Comparison of ENCODE assay signal across 8 mouse cellular contexts in genomic region chr9:61012771-61013540, GRCm38 (mm10).
A peak's percentile ranks its signal among the peaks of the same experiment; 100 is the strongest.
DNase-seq lines count a peak whose midpoint lies in the region; ATAC-seq and TF ChIP-seq lines count a peak whose summit lies in the region.

No protein-coding gene starts in this region.

- DNase-seq in kidney, adult 2 months: peak; percentile 44
- DNase-seq in kidney, postnatal 14 days: no peak
- peak; percentile 54 for DNase-seq in adrenal gland, postnatal 14 days
- peak; percentile 68 to 71 for DNase-seq in frontal cortex, postnatal 25 days (ENCODE audit: low spot score in 2 of 2)
- peak; percentile 82 to 84 for DNase-seq in layer of hippocampus, adult 8-10 months (ENCODE audit: low spot score in 2 of 2)
- no peak for DNase-seq in lung, embryonic 14.5 days
- peak; percentile 76 for DNase-seq in skeletal muscle tissue, adult 2 months (ENCODE audit: low read depth, low spot score)
- no peak for DNase-seq in retina, embryonic 14.5 days (ENCODE audit: low spot score)

- no peaks in the 10 kb centered on the region for H3K27me3 ChIP-seq in kidney, adult 2 months (replicated peaks; ENCODE audit: control insufficient read depth, insufficient read depth, low read length)
- no peaks in the 10 kb centered on the region for H3K27me3 ChIP-seq in lung, embryonic 14.5 days (ENCODE audit: insufficient read depth, low read length)

- no peak overlapping the region for H3K9ac ChIP-seq in lung, embryonic 14.5 days

- no peaks in the 10 kb centered on the region for H3K4me1 ChIP-seq in kidney, adult 2 months (ENCODE audit: control insufficient read depth, insufficient read depth, low read length)
- H3K4me1 ChIP-seq in lung, embryonic 14.5 days (ENCODE audit: insufficient read depth): 0 out of 2 replicates have a peak, but pooled peaks cover 3% of the 10 kb centered on the region

- H3K36me3 ChIP-seq in kidney, adult 2 months (ENCODE audit: control insufficient read depth, insufficient read depth, low read length): no peaks in the 10 kb centered on the region
- no peaks in the 10 kb centered on the region for H3K36me3 ChIP-seq in lung, embryonic 14.5 days (ENCODE audit: insufficient read depth)

- TF ChIP-seq POLR2A in kidney, adult 2 months (IDR thresholded peaks at IDR 0.05; ENCODE audit: low read depth, low read length): no peak

- H3K9me3 ChIP-seq in lung, embryonic 14.5 days (ENCODE audit: low read depth, low read length): peaks cover 3% of the 10 kb centered on the region; the same call in 1 of the 2 replicates

- no peak overlapping the region for H3K27ac ChIP-seq in kidney, adult 2 months (ENCODE audit: insufficient read depth, low read depth, low read length)
- no peak overlapping the region for H3K27ac ChIP-seq in lung, embryonic 14.5 days (ENCODE audit: low read depth)

- 63% methylated on average over 19 of the region's 19 CpGs for WGBS in kidney, adult 2 months
- 61% methylated on average over 19 of the region's 19 CpGs for WGBS in lung, embryonic 14.5 days

- TF ChIP-seq CTCF in kidney, adult 2 months (conservative IDR thresholded peaks at IDR 0.05; ENCODE audit: insufficient read depth, insufficient read length, low read depth, low read length): no peak
- peak; percentile 24 for TF ChIP-seq CTCF in lung, embryonic 14.5 days (IDR thresholded peaks at IDR 0.05; ENCODE audit: low read depth)

- no peak overlapping the region for H3K4me2 ChIP-seq in lung, embryonic 14.5 days

- no peak for ATAC-seq in lung, embryonic 14.5 days (ENCODE audit: insufficient read depth)

- H3K4me3 ChIP-seq in kidney, adult 2 months (ENCODE audit: insufficient read depth, low read depth, low read length): no peak overlapping the region
- H3K4me3 ChIP-seq in lung, embryonic 14.5 days (ENCODE audit: low read depth, low read length): no peak overlapping the region

Comparison
In these comparisons a context has a peak if more than half of its experiments do, and no peak if none do; other contexts are left out.
1. DNase-seq: peak in kidney, adult 2 months (single experiment), adrenal gland, postnatal 14 days (single experiment), frontal cortex, postnatal 25 days (2 of 2), layer of hippocampus, adult 8-10 months (2 of 2) and skeletal muscle tissue, adult 2 months (single experiment); none in kidney, postnatal 14 days (single experiment), lung, embryonic 14.5 days (single experiment) and retina, embryonic 14.5 days (single experiment).